ENCODE assay signal across 8 mouse cellular contexts in the genomic region with DNA sequence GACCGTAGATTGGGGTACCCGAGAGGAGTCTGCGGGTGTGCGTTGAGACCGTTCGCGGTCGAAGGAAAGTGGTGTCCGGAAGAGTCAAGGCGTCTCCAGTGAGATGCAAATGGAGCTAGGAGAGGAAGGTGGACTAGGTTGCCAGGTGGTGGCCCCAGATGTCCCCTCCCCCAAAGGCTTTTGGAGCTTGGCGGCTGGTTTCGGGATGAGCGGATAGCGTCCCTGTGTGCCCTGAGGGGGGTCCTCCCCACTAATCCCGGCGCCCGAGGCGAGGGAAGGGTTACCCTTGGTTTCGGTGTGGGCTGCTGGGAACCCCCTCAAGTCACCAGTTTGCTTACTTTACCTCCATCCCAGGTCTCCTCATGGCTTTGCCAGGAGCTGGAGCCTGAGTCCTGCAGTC. TPM values are rescaled to one million over a fixed set of nuclear protein-coding genes. Genes with fewer than 3 reads are reported as not detected.
DNase-seq lines count a peak whose midpoint lies in the region; ATAC-seq and TF ChIP-seq lines count a peak whose summit lies in the region.

No protein-coding gene starts in this region.

- peak overlapping the region; percentile 85 for H3K4me2 ChIP-seq in embryonic facial prominence, embryonic 15.5 days (replicated peaks)
- H3K4me2 ChIP-seq in hindbrain, postnatal 0 days (ENCODE audit: low read depth, low read length), result peak overlapping the region; percentile 90
- peak overlapping the region; percentile 94 for H3K4me2 ChIP-seq in midbrain, embryonic 15.5 days

- H3K4me1 ChIP-seq in embryonic facial prominence, embryonic 15.5 days, result peaks cover 23% of the 10 kb centered on the region
- 0 out of 2 replicates have a peak, but pooled peaks cover 11% of the 10 kb centered on the region for H3K4me1 ChIP-seq in hindbrain, postnatal 0 days (ENCODE audit: insufficient read depth, low read length)
- H3K4me1 ChIP-seq in midbrain, embryonic 15.5 days, result peaks cover 18% of the 10 kb centered on the region

- no peak for TF ChIP-seq CTCF in left cerebral cortex, adult 2 months (IDR thresholded peaks at IDR 0.05)
- no peak for TF ChIP-seq CTCF in hindbrain, postnatal 0 days (IDR thresholded peaks at IDR 0.05; ENCODE audit: low read depth)

- intact Hi-C loops in left cerebral cortex, adult 2 months (cut with DNase I), result no loop called here
- intact Hi-C loops in left cerebral cortex, postnatal 14 days (cut with DNase I), result no loop called here
- intact Hi-C loops in gastrocnemius, postnatal 36 days (cut with DNase I), result no loop called here

- H3K36me3 ChIP-seq in embryonic facial prominence, embryonic 15.5 days, result no peaks in the 10 kb centered on the region
- H3K36me3 ChIP-seq in hindbrain, postnatal 0 days (ENCODE audit: insufficient read depth, low read length), result no peaks in the 10 kb centered on the region
- H3K36me3 ChIP-seq in midbrain, embryonic 15.5 days (replicated peaks), result no peaks in the 10 kb centered on the region

- no peak overlapping the region for H3K27ac ChIP-seq in left cerebral cortex, adult 2 months
- H3K27ac ChIP-seq in embryonic facial prominence, embryonic 15.5 days (replicated peaks), result 0 out of 2 replicates have a peak overlapping the region, but pooled peaks have one; percentile 48
- no peak overlapping the region for H3K27ac ChIP-seq in hindbrain, postnatal 0 days
- no peak overlapping the region for H3K27ac ChIP-seq in midbrain, embryonic 15.5 days

- no peak for DNase-seq in left cerebral cortex, adult 2 months (ENCODE audit: extremely low spot score in 1 of 2, low spot score in 2 of 2)
- DNase-seq in left cerebral cortex, postnatal 14 days (ENCODE audit: low spot score in 2 of 2), result no peak
- DNase-seq in hindbrain, postnatal 0 days (ENCODE audit: low spot score), result no peak
- no peak for DNase-seq in adrenal gland, adult 2 months
- no peak for DNase-seq in gastrocnemius, postnatal 36 days
- no peak for DNase-seq in ovary, postnatal 36 days (ENCODE audit: low spot score)

- 2% methylated on average over 18 of the region's 19 CpGs for WGBS in embryonic facial prominence, embryonic 15.5 days
- 2% methylated on average over 19 of the region's 19 CpGs for WGBS in hindbrain, postnatal 0 days
- WGBS in midbrain, embryonic 15.5 days, result 1% methylated on average over 19 of the region's 19 CpGs

- ATAC-seq in embryonic facial prominence, embryonic 15.5 days (ENCODE audit: insufficient number of reproducible peaks, low FRiP score, low TSS enrichment, low read depth), result no peak
- ATAC-seq in hindbrain, postnatal 0 days, result no peak
- ATAC-seq in midbrain, embryonic 15.5 days (replicated peaks), result no peak

- no peaks in the 10 kb centered on the region for H3K9me3 ChIP-seq in embryonic facial prominence, embryonic 15.5 days (replicated peaks)
- H3K9me3 ChIP-seq in hindbrain, postnatal 0 days (ENCODE audit: low read length), result no peaks in the 10 kb centered on the region
- H3K9me3 ChIP-seq in midbrain, embryonic 15.5 days, result no peaks in the 10 kb centered on the region

- H3K9ac ChIP-seq in embryonic facial prominence, embryonic 15.5 days, result peak overlapping the region; percentile 40; the same call in 1 of the 2 replicates
- no peak overlapping the region for H3K9ac ChIP-seq in hindbrain, postnatal 0 days (replicated peaks; ENCODE audit: low read length)
- no peak overlapping the region for H3K9ac ChIP-seq in midbrain, embryonic 15.5 days

- H3K4me3 ChIP-seq in left cerebral cortex, adult 2 months, result peak overlapping the region; percentile 45; the same call in 1 of the 2 replicates
- peak overlapping the region; percentile 50 for H3K4me3 ChIP-seq in embryonic facial prominence, embryonic 15.5 days (replicated peaks)
- H3K4me3 ChIP-seq in hindbrain, postnatal 0 days (ENCODE audit: low read length), result peak overlapping the region; percentile 54
- peak overlapping the region; percentile 45 for H3K4me3 ChIP-seq in midbrain, embryonic 15.5 days

- H3K27me3 ChIP-seq in embryonic facial prominence, embryonic 15.5 days, result peaks cover 48% of the 10 kb centered on the region
- H3K27me3 ChIP-seq in hindbrain, postnatal 0 days (ENCODE audit: insufficient read depth, low read length), result peaks cover 33% of the 10 kb centered on the region
- peaks cover 43% of the 10 kb centered on the region for H3K27me3 ChIP-seq in midbrain, embryonic 15.5 days (replicated peaks)

RNA-seq across cellular contexts. Expression of gene Cdh1, which starts 0.8 kb away (rescaled TPM):
- 1 to 10 TPM; 1.3 to 2.2 TPM for total RNA-seq in left cerebral cortex, adult 2 months (2021)
- 1 to 10 TPM; 2.5 to 4.1 TPM for total RNA-seq in left cerebral cortex, postnatal 14 days (2021)
- 60.8 and 72.0 TPM in 2 replicates for polyA plus RNA-seq in embryonic facial prominence, embryonic 15.5 days (2015; fragmentation: Nextera tagmentation; extraction: Ambion mirVana)
- total RNA-seq in hindbrain, postnatal 0 days (2014; rRNA removed), result 5.6 and 6.7 TPM in 2 replicates
- 6.6 and 6.7 TPM in 2 replicates for polyA plus RNA-seq in hindbrain, postnatal 0 days (2015; fragmentation: Nextera tagmentation; extraction: Ambion mirVana)
- 6.9 and 8.5 TPM in 2 replicates for polyA plus RNA-seq in midbrain, embryonic 15.5 days (2015; fragmentation: Nextera tagmentation; extraction: Ambion mirVana)
- total RNA-seq in adrenal gland, adult 2 months (2021), result under 1 TPM; 0.14 to 0.23 TPM
- 0.08 and 0.09 TPM in 2 replicates for polyA plus RNA-seq in adrenal gland, adult 2 months (2012; rRNA removed)
- total RNA-seq in gastrocnemius, postnatal 36 days (2021), result under 1 TPM; 0.18 to 0.37 TPM

RNA-seq across cellular contexts. Expression of gene Gm10073, which starts 30.7 kb away (rescaled TPM):
- 10 to 100 TPM; 76.6 to 90.7 TPM for total RNA-seq in left cerebral cortex, adult 2 months (2021)
- total RNA-seq in left cerebral cortex, postnatal 14 days (2021), result 10 to 100 TPM; 90.1 to 90.2 TPM
- polyA plus RNA-seq in embryonic facial prominence, embryonic 15.5 days (2015; fragmentation: Nextera tagmentation; extraction: Ambion mirVana), result 11.1 and 22.1 TPM in 2 replicates
- total RNA-seq in hindbrain, postnatal 0 days (2014; rRNA removed), result 59.5 and 82.5 TPM in 2 replicates
- polyA plus RNA-seq in hindbrain, postnatal 0 days (2015; fragmentation: Nextera tagmentation; extraction: Ambion mirVana), result 4.2 and 6.1 TPM in 2 replicates
- polyA plus RNA-seq in midbrain, embryonic 15.5 days (2015; fragmentation: Nextera tagmentation; extraction: Ambion mirVana), result 5.7 and 9.6 TPM in 2 replicates
- 100 to 1,000 TPM in 1 of 2 experiments, 10 to 100 TPM in 1; 71.9 to 145 TPM for total RNA-seq in adrenal gland, adult 2 months (2021)
- polyA plus RNA-seq in adrenal gland, adult 2 months (2012; rRNA removed), result 50.1 and 65.3 TPM in 2 replicates
- total RNA-seq in gastrocnemius, postnatal 36 days (2021), result 10 to 100 TPM; 77.3 to 89.2 TPM
